Mouse (Mus musculus) midbrain, embryonic 13.5 days (tissue): Measurements from ENCODE around the gene Tmprss2. TPM values are rescaled to one million over a fixed set of nuclear protein-coding genes. Genes with fewer than 3 reads are reported as not detected.
A peak's percentile ranks its signal among the peaks of the same experiment; 100 is the strongest.
"Not testable (repeated sequence)": the region's sequence is repeated elsewhere in the genome, so short reads cannot be mapped to it uniquely, and the experiment has no call there.

ENCODE experiments used
- ATAC-seq: fragments of 200-750 bp; cut with Nextera tagmentation; 2 replicates; pipeline ENCODE4 v1.8.0; 2017; ENCODE audit warnings: mild to moderate bottlenecking, moderate TSS enrichment, moderate library complexity
- H3K27ac ChIP-seq: fragments of 300-500 bp; sonication (generic); 2 replicates; pipeline ENCODE4 v1.5.1; 2015; ENCODE audit warnings: inconsistent platforms, mild to moderate bottlenecking, moderate library complexity
- H3K27me3 ChIP-seq: fragments of 300-500 bp; sonication (generic); 2 replicates; pipeline ENCODE4 v1.6.1; 2015; ENCODE audit warnings: mild to moderate bottlenecking, inconsistent platforms
- H3K36me3 ChIP-seq: fragments of 300-500 bp; sonication (generic); 2 replicates; pipeline ENCODE4 v1.6.1; 2015; ENCODE audit warnings: mild to moderate bottlenecking, inconsistent platforms
- H3K4me1 ChIP-seq: fragments of 300-500 bp; sonication (generic); replicated peaks from 2 replicates; pipeline ENCODE4 v1.6.1; 2015; ENCODE audit warnings: inconsistent platforms
- H3K4me2 ChIP-seq: fragments of 300-500 bp; sonication (generic); replicated peaks from 2 replicates; pipeline ENCODE4 v1.6.1; 2015; ENCODE audit warnings: moderate library complexity, mild to moderate bottlenecking, inconsistent platforms
- H3K4me3 ChIP-seq: fragments of 300-500 bp; sonication (generic); replicated peaks from 2 replicates; pipeline ENCODE4 v1.5.1; 2015; ENCODE audit warnings: mild to moderate bottlenecking, inconsistent platforms
- H3K9ac ChIP-seq: fragments of 300-500 bp; sonication (generic); replicated peaks from 2 replicates; pipeline ENCODE4 v1.6.1; 2015; ENCODE audit warnings: mild to moderate bottlenecking, inconsistent platforms
- H3K9me3 ChIP-seq: fragments of 300-500 bp; sonication (generic); 2 replicates; pipeline ENCODE4 v1.6.1; 2016; ENCODE audit warnings: mild to moderate bottlenecking, inconsistent platforms
- WGBS: fragments of 180-500 bp; shearing (Covaris S2); methylation state at CpG from one replicate; pipeline ENCODE4 v1.1.7; 2015; 5-methylcytosine and 5-hydroxymethylcytosine counted together
- polyA plus RNA-seq: library from polyadenylated mRNA; unstranded; fragments of >200 nt; fragmentation: Nextera tagmentation; extraction: Ambion mirVana; gene quantifications from 2 replicates; pipeline ENCODE4 v1.2.1, GENCODE M21; 2015

The Tmprss2 gene
- polyA plus RNA-seq, 1 experiment from 2014 or later = 0.05 TPM

- H3K9me3 ChIP-seq = no peaks in the 10 kb centered on the region
- no peak for ATAC-seq
- peaks cover 51% of the 10 kb centered on the region for H3K27me3 ChIP-seq
- 5% methylated on average over 20 of the region's 20 CpGs for WGBS
- H3K27ac ChIP-seq = no peak overlapping the region
- no peaks in the 10 kb centered on the region for H3K36me3 ChIP-seq
- no peak overlapping the region for H3K9ac ChIP-seq
- peak overlapping the region; percentile 59 for H3K4me2 ChIP-seq
- H3K4me3 ChIP-seq = peak overlapping the region; percentile 38
- H3K4me1 ChIP-seq = peaks cover 12% of the 10 kb centered on the region
Measured at GRCm38 (mm10) chr16:97610246-97610645, 749 bp downstream of the Tmprss2 start.

GRCm38 (mm10) chr16:97609676-97610075, 1.3 kb downstream of the Tmprss2 start:
- Histone ChIP-seq H3K9ac (no peak overlapping the region), H3K4me3 (no peak overlapping the region), H3K27me3 (peaks cover 51% of the 10 kb centered on the region), H3K36me3 (no peaks in the 10 kb centered on the region), H3K4me2 (no peak overlapping the region), H3K4me1 (peaks cover 12% of the 10 kb centered on the region), H3K9me3 (no peaks in the 10 kb centered on the region), H3K27ac (no peak overlapping the region)
- 78% methylated on average over 2 of the region's 2 CpGs for WGBS
- no peak for ATAC-seq

- H3K27me3 ChIP-seq = peaks cover 48% of the 10 kb centered on the region
Measured at GRCm38 (mm10) chr16:97607956-97608355, 3.0 kb downstream of the Tmprss2 start.

GRCm38 (mm10) chr16:97606829-97607228, 4.2 kb downstream of the Tmprss2 start:
- no peak overlapping the region for H3K4me3 ChIP-seq
- no peak overlapping the region for H3K9ac ChIP-seq
- H3K27ac ChIP-seq = no peak overlapping the region
- peaks cover 41% of the 10 kb centered on the region for H3K27me3 ChIP-seq
- no peaks in the 10 kb centered on the region for H3K36me3 ChIP-seq
- peaks cover 12% of the 10 kb centered on the region for H3K4me1 ChIP-seq
- H3K9me3 ChIP-seq = no peaks in the 10 kb centered on the region
- no peak for ATAC-seq
- WGBS = 81% methylated on average over 2 of the region's 2 CpGs
- H3K4me2 ChIP-seq = no peak overlapping the region

More at GRCm38 (mm10) chr16:97607956-97608355, 3.0 kb downstream of the Tmprss2 start:
- Histone ChIP-seq H3K36me3 (no peaks in the 10 kb centered on the region), H3K9me3 (no peaks in the 10 kb centered on the region), H3K9ac (no peak overlapping the region), H3K4me1 (peaks cover 12% of the 10 kb centered on the region), H3K4me3 (no peak overlapping the region), H3K27ac (no peak overlapping the region), H3K4me2 (no peak overlapping the region)
- ATAC-seq = no peak
- 100% methylated on average over 1 of the region's 1 CpGs for WGBS

GRCm38 (mm10) chr16:97605957-97606721, 4.9 kb downstream of the Tmprss2 start:
- peaks cover 34% of the 10 kb centered on the region for H3K27me3 ChIP-seq
- H3K9me3 ChIP-seq = no peaks in the 10 kb centered on the region
- H3K9ac ChIP-seq = no peak overlapping the region
- 90% methylated on average over 9 of the region's 9 CpGs for whole genome bisulfite sequencing
- H3K4me3 ChIP-seq = no peak overlapping the region
- no peaks in the 10 kb centered on the region for H3K36me3 ChIP-seq
- H3K27ac ChIP-seq = no peak overlapping the region
- no peak for ATAC-seq
- peaks cover 11% of the 10 kb centered on the region for H3K4me1 ChIP-seq
- no peak overlapping the region for H3K4me2 ChIP-seq

GRCm38 (mm10) chr16:97602256-97602655, 8.7 kb downstream of the Tmprss2 start:
- H3K27me3 ChIP-seq = no peaks in the 10 kb centered on the region
- H3K4me1 ChIP-seq = no peaks in the 10 kb centered on the region
- no peaks in the 10 kb centered on the region for H3K9me3 ChIP-seq
- H3K4me2 ChIP-seq = no peak overlapping the region
- no peak overlapping the region for H3K9ac ChIP-seq
- no peak overlapping the region for H3K4me3 ChIP-seq
- 78% methylated on average over 1 of the region's 1 CpGs for WGBS
- no peak overlapping the region for H3K27ac ChIP-seq
- no peaks in the 10 kb centered on the region for H3K36me3 ChIP-seq
- ATAC-seq = no peak

GRCm38 (mm10) chr16:97600591-97600990, 10.4 kb downstream of the Tmprss2 start:
- Histone ChIP-seq H3K27ac (no peak overlapping the region), H3K4me2 (no peak overlapping the region), H3K9me3 (no peaks in the 10 kb centered on the region), H3K4me3 (no peak overlapping the region), H3K4me1 (no peaks in the 10 kb centered on the region), H3K9ac (no peak overlapping the region), H3K36me3 (no peaks in the 10 kb centered on the region), H3K27me3 (no peaks in the 10 kb centered on the region)
- WGBS = 84% methylated on average over 2 of the region's 2 CpGs
- no peak for ATAC-seq

- ATAC-seq = no peak
- no peaks in the 10 kb centered on the region for H3K27me3 ChIP-seq
- WGBS = 92% methylated on average over 2 of the region's 2 CpGs
- H3K36me3 ChIP-seq = no peaks in the 10 kb centered on the region
- H3K9me3 ChIP-seq = no peaks in the 10 kb centered on the region
- no peak overlapping the region for H3K4me2 ChIP-seq
- H3K4me1 ChIP-seq = no peaks in the 10 kb centered on the region
- H3K9ac ChIP-seq = no peak overlapping the region
- no peak overlapping the region for H3K27ac ChIP-seq
- no peak overlapping the region for H3K4me3 ChIP-seq
Measured at GRCm38 (mm10) chr16:97598046-97598445, 12.9 kb downstream of the Tmprss2 start.

GRCm38 (mm10) chr16:97593816-97594509, 17.0 kb downstream of the Tmprss2 start:
- ATAC-seq = no peak
- 78% methylated on average over 4 of the region's 4 CpGs for WGBS
- Histone ChIP-seq H3K27ac (no peak overlapping the region), H3K4me1 (no peaks in the 10 kb centered on the region), H3K9ac (no peak overlapping the region), H3K27me3 (no peaks in the 10 kb centered on the region), H3K4me3 (no peak overlapping the region), H3K9me3 (no peaks in the 10 kb centered on the region), H3K36me3 (no peaks in the 10 kb centered on the region), H3K4me2 (no peak overlapping the region)

- ATAC-seq = no peak
- Histone ChIP-seq H3K4me3 (no peak overlapping the region), H3K9me3 (no peaks in the 10 kb centered on the region), H3K36me3 (no peaks in the 10 kb centered on the region), H3K27me3 (no peaks in the 10 kb centered on the region), H3K9ac (no peak overlapping the region), H3K27ac (no peak overlapping the region), H3K4me1 (no peaks in the 10 kb centered on the region), H3K4me2 (no peak overlapping the region)
- 31% methylated on average over 1 of the region's 1 CpGs for WGBS
Measured at GRCm38 (mm10) chr16:97593057-97593456, 17.9 kb downstream of the Tmprss2 start.

GRCm38 (mm10) chr16:97591512-97591911, 19.5 kb downstream of the Tmprss2 start:
- Histone ChIP-seq H3K4me1 (no peaks in the 10 kb centered on the region), H3K4me2 (no peak overlapping the region), H3K4me3 (no peak overlapping the region), H3K27ac (no peak overlapping the region), H3K9ac (no peak overlapping the region), H3K9me3 (no peaks in the 10 kb centered on the region), H3K36me3 (no peaks in the 10 kb centered on the region), H3K27me3 (no peaks in the 10 kb centered on the region)
- ATAC-seq = no peak
- 88% methylated on average over 2 of the region's 2 CpGs for WGBS

- H3K4me2 ChIP-seq, H3K36me3 ChIP-seq, H3K4me1 ChIP-seq, ATAC-seq, H3K27ac ChIP-seq, H3K9me3 ChIP-seq, H3K9ac ChIP-seq, H3K27me3 ChIP-seq, H3K4me3 ChIP-seq: not testable (repeated sequence)
- WGBS = 82% methylated on average over 1 of the region's 1 CpGs
Measured at GRCm38 (mm10) chr16:97582876-97583275, 28.1 kb downstream of the Tmprss2 start.
